ENCODE assay signal across 22 mouse cellular contexts in genomic region chr12:17357795-17358194, GRCm38 (mm10). TPM values are rescaled to one million over a fixed set of nuclear protein-coding genes. Genes with fewer than 3 reads are reported as not detected.
DNase-seq lines count a peak whose midpoint lies in the region; ATAC-seq and TF ChIP-seq lines count a peak whose summit lies in the region.
"Had no signal": no experiment of that assay in that cellular context is flagged by ENCODE, and none has a peak within 500 bp of the region (broad histone marks: within the 10 kb centered on the region; RNA-seq: fewer than 3 reads in every experiment).

No protein-coding gene starts in this region.

- peak; percentile 5 for DNase-seq in heart, adult 11 months
- DNase-seq in heart, postnatal 4 days, result no peak
- DNase-seq in liver, adult 2 months (ENCODE audit: extremely low read depth, low read depth, low spot score), result peak; percentile 53
- DNase-seq in liver, postnatal 0 days, result no peak
- DNase-seq in liver, result no peak
- DNase-seq: adrenal gland, adult 2 months; adrenal gland, adult 8-10 months; adrenal gland, postnatal 10 days; adrenal gland, postnatal 14 days; adrenal gland, postnatal 25 days; adrenal gland, postnatal 36 days; B cell, adult 2 months; cerebellum, adult 11 months; cerebellum, adult 11-12 months; cerebellum, adult 18-20 months had no signal

- H3K36me3 ChIP-seq in liver, adult 2 months (ENCODE audit: control insufficient read depth, insufficient read depth, low read length), result peaks cover 49% of the 10 kb centered on the region
- peaks cover 92% of the 10 kb centered on the region for H3K36me3 ChIP-seq in liver, embryonic 12.5 days
- H3K36me3 ChIP-seq in liver, postnatal 0 days (replicated peaks; ENCODE audit: insufficient read depth, low read length), result peaks cover 64% of the 10 kb centered on the region

- TF ChIP-seq CTCF in liver, adult 2 months (IDR thresholded peaks at IDR 0.05; ENCODE audit: low read depth, low read length), result no peak
- TF ChIP-seq CTCF in liver, postnatal 0 days (IDR thresholded peaks at IDR 0.05; ENCODE audit: low read depth), result no peak

- H3K9me3 ChIP-seq in liver, embryonic 12.5 days (replicated peaks), result no peaks in the 10 kb centered on the region
- H3K9me3 ChIP-seq in liver, postnatal 0 days (ENCODE audit: low read length), result no peaks in the 10 kb centered on the region
- H3K9me3 ChIP-seq: G1E had no signal

- H3K4me3 ChIP-seq in liver, adult 2 months (ENCODE audit: insufficient read depth, low read depth, low read length), result no peak overlapping the region
- H3K4me3 ChIP-seq in liver, embryonic 12.5 days, result no peak overlapping the region
- no peak overlapping the region for H3K4me3 ChIP-seq in liver, postnatal 0 days (ENCODE audit: low read depth, low read length)

- TF ChIP-seq EP300 in liver, postnatal 0 days (IDR thresholded peaks at IDR 0.05; ENCODE audit: low read depth), result no peak

- no peak overlapping the region for H3K9ac ChIP-seq in liver, adult 2 months (ENCODE audit: low read depth, low read length)
- H3K9ac ChIP-seq in liver, embryonic 12.5 days, result no peak overlapping the region
- H3K9ac ChIP-seq in liver, postnatal 0 days (replicated peaks), result no peak overlapping the region

- no peak for ATAC-seq in liver, embryonic 12.5 days
- ATAC-seq in liver, postnatal 0 days, result peak; percentile 56; the same call in 1 of the 2 replicates
- ATAC-seq: activated CD4-positive, CD25-positive, alpha-beta regulatory T cell, adult 4 months; CD4-positive, CD25-positive, alpha-beta regulatory T cell, adult 4 months; Patski had no signal

- H3K27me3 ChIP-seq in liver, adult 2 months (ENCODE audit: control insufficient read depth, insufficient read depth, low read length), result no peaks in the 10 kb centered on the region
- H3K27me3 ChIP-seq in liver, embryonic 12.5 days (replicated peaks), result no peaks in the 10 kb centered on the region
- no peaks in the 10 kb centered on the region for H3K27me3 ChIP-seq in liver, postnatal 0 days (ENCODE audit: insufficient read depth, low read length)
- H3K27me3 ChIP-seq: CH12.LX, Patski had no signal

- 42% methylated on average over 5 of the region's 5 CpGs for WGBS in liver, adult 2 months
- 83% methylated on average over 5 of the region's 5 CpGs for WGBS in liver, embryonic 12.5 days (ENCODE audit: insufficient replicate concordance)
- WGBS in liver, postnatal 0 days (ENCODE audit: insufficient replicate concordance), result 77% methylated on average over 5 of the region's 5 CpGs

- H3K4me1 ChIP-seq in liver, adult 2 months (ENCODE audit: control insufficient read depth, insufficient read depth, low read length), result no peaks in the 10 kb centered on the region; the same call in 1 of the 2 replicates
- H3K4me1 ChIP-seq in liver, embryonic 12.5 days, result no peaks in the 10 kb centered on the region
- no peaks in the 10 kb centered on the region for H3K4me1 ChIP-seq in liver, postnatal 0 days (ENCODE audit: insufficient read depth)

- H3K4me2 ChIP-seq in liver, embryonic 12.5 days, result no peak overlapping the region
- H3K4me2 ChIP-seq in liver, postnatal 0 days (ENCODE audit: low read depth, low read length), result no peak overlapping the region

- TF ChIP-seq POLR2A in liver, adult 2 months (IDR thresholded peaks at IDR 0.05; ENCODE audit: extremely low read depth, insufficient read depth, low read length), result no peak

- no peaks in the 10 kb centered on the region for H3K79me2 ChIP-seq in liver, adult 2 months (ENCODE audit: control insufficient read depth, insufficient read depth, low read length)

- no peak overlapping the region for H3K27ac ChIP-seq in liver, adult 2 months (replicated peaks; ENCODE audit: insufficient read depth, low read depth, low read length)
- H3K27ac ChIP-seq in liver, embryonic 12.5 days, result no peak overlapping the region
- no peak overlapping the region for H3K27ac ChIP-seq in liver, postnatal 0 days (ENCODE audit: low read depth)

RNA-seq across cellular contexts. Expression of gene Nol10, which starts 9.5 kb away (rescaled TPM):
- total RNA-seq in heart, postnatal 4 days (2021), result 10 to 100 TPM; 10.4 to 11.3 TPM
- total RNA-seq in liver, adult 2 months (2014; rRNA removed), result 1.3 and 1.8 TPM in 2 replicates
- polyA plus RNA-seq in liver, adult 2 months (2012; rRNA removed), result 1.8 and 2.3 TPM in 2 replicates
- 26.4 and 26.5 TPM in 2 replicates for polyA plus RNA-seq in liver, embryonic 12.5 days (2016; fragmentation: Nextera tagmentation; extraction: Ambion mirVana)
- polyA plus RNA-seq in liver, postnatal 0 days (2015; fragmentation: Nextera tagmentation; extraction: Ambion mirVana), result 4.4 and 5.3 TPM in 2 replicates

RNA-seq across cellular contexts. Expression of gene Atp6v1c2, which starts 28.6 kb away (rescaled TPM):
- total RNA-seq in heart, postnatal 4 days (2021), result not detected
- total RNA-seq in liver, adult 2 months (2014; rRNA removed), result not detected in 2 replicates
- polyA plus RNA-seq in liver, adult 2 months (2012; rRNA removed), result not detected in 2 replicates
- polyA plus RNA-seq in liver, embryonic 12.5 days (2016; fragmentation: Nextera tagmentation; extraction: Ambion mirVana), result 0.12 and 0.16 TPM in 2 replicates
- 0.18 TPM in 2 replicates for polyA plus RNA-seq in liver, postnatal 0 days (2015; fragmentation: Nextera tagmentation; extraction: Ambion mirVana)
- total RNA-seq: MEL had no signal
- polyA plus RNA-seq: CD4-positive, CD25-positive, alpha-beta regulatory T cell, adult 4 months; G1E; Patski had no signal

Comparison
In these comparisons a context has a peak if more than half of its experiments do, and no peak if none do; other contexts are left out.
1. DNase-seq: peak in heart, adult 11 months (single experiment) and liver, adult 2 months (single experiment); none in heart, postnatal 4 days (single experiment), liver, postnatal 0 days (single experiment) and liver (single experiment).